Mouse (Mus musculus): ENCODE data around the gene Ccnd2.

The Ccnd2 gene

GRCm38 (mm10) chr6:127152106-127152951 lies at the start of gene Ccnd2:
Gene Ccnd2, minus strand, starts transcription at chr6:127152193.
- peak; percentile 73 for DNase-seq

GRCm38 (mm10) chr6:127196985-127197384 lies 45.0 kb upstream of the Ccnd2 start:
- DNase-seq, result no peak

DNA sequence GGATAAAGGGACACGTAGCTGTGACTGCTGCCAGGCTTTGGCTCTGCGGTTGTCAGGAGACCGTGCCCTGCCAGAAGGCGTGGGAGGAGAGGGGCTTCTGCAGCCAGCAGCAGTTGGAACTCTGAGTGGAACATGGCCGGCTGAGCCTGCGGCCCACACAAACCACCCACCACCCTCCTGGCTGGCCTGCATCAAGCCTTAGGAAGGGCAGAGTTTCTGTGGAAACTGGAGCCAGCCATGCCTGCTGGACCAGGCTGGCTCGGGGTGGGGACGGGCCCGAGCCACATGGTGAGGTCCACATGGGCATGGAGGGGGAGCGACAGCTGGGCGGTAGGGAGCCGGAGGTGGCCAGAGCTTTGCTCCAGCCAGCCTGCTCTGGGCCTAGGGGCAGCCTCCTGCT lies 29.3 kb upstream of the Ccnd2 start:
- no peak for DNase-seq

GRCm38 (mm10) chr6:127179056-127179759 lies 27.2 kb upstream of the Ccnd2 start:
- no peak for DNase-seq

DNA sequence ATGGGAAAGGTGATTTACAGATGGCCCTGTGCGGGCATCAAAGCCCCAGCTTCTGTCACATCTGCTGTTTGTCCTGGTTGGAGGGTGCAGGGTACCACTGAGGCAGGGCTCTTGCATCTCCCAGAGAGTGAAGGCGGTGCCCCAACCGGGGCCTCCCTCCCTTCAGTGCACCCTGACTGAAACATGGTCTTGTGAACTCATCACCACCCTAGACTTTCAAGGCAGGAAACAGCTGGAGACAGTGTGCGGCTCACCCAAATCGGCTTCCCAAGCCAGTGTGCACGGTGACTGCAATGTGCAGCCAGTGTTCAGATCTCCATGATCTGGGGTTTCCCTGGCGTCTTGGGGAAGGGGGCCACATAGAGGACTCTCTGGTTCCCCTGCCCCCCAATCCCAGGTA lies 26.0 kb upstream of the Ccnd2 start:
- no peak for DNase-seq

DNA sequence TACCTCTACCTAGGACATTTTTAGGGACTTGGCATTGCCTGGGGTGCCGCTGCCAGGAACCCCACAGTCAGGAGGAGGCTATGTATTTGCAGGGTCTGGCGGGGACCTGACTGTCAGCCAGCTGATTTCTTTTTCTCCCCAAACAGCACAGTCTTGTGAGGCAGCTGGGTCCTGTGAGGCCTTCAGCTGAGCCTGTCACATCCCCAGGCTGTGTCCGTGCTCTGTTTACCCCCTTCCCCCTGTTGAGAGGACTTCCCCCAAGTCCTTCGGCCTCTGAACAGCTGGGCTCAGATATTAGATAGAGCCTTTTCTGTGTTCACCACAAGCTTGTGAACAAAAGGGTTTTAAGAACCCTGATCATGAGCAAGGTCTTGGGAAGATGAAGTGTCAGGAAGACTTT lies 25.4 kb upstream of the Ccnd2 start:
- no peak for DNase-seq

DNA sequence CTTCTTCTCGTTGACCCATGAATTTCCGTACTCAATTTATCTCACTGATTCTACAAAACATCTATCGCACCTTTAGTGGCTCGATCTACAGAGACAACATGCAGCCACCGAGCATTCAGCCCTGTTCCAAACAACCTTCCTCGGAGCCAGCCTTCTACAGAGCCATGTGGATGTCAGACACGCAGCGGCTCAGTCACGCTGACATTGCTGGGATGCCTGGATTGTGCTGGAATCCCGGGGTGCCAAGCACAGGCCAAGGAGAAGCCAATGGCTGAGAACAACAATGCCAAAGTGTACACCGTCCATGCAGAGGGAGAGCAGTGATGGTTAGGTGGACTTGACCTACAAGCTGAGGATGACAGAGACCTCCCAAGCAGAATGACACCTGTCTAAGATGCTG lies 20.5 kb upstream of the Ccnd2 start:
- DNase-seq, result no peak

DNA sequence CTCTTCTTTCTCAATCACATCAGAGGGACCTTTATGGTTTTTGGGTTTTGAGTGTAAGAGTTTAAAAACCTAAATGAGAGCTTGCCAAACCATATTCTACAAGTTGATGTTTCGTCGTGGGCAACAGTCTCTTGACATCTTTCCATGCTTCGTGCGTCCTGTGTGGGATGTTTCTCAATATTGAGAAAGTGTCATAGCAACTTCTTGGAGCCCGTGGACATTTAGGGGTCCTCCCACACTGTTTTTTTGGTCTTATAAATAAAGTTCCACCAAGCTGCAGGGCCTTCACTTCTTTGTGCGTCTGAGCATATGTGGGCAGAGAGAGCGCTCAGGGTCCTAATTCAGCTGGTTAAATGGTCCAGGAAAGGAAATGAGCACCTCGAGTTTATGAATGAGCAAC lies 18.7 kb upstream of the Ccnd2 start:
- no peak for DNase-seq

DNA sequence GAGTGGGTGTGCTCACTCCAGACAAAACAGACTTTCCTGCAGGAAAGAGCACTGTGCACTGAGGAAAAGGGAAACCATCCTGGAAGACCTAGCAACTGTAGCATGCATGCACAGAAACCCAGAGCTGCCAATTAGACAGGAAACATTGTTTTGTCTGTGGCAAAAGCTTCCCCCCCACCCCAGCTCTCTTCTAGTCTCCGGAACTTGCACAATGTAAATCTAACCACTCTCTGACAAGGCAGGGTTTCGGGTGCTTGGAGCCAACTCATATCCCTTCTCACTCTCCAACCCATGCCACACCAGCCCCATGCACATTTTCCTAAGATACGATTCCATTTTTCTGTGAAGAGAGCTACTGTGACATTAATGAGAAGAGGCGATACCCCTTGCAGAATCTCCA lies 13.7 kb upstream of the Ccnd2 start:
- DNase-seq, result no peak

DNA sequence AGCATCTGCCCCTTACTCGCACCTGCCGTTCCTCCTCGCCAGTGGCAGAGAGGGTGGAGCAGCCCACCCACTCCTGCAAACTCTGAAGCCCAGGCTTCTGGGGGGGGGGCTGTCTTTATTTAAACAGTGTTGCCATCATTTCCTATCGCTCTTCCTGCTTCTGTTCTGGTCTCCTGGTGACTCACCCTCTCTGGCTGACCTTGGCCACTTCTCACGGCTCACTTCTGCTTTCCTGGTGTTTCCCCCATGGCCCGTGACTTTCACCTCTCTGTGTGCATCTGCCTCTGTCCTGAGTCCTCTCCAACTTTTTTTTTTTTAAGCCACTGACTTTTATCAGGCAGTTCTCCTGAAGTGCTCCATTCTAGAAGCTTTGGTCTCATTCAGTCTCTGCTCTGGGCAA lies 10.8 kb upstream of the Ccnd2 start:
- DNase-seq, result peak; percentile 38

DNA sequence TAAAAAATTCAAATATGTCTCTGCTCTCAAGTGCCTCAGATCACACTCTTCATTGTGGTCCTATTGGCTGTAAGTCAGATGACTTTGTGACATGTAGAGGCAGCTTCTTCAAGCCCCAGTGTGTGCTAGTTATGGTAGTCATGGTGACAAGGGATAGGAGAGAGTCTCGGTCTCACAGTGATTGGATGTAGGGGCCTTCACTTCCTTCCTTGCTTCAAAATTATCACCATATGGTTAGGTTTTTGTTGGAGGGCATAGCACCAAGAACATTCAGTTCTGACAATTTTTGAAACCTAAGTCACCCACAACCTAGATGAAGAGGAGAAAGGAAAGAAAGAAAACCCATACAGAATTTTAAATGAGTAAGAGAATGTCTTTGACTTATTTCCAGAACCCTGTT lies 5.3 kb upstream of the Ccnd2 start:
- no peak for DNase-seq

DNA sequence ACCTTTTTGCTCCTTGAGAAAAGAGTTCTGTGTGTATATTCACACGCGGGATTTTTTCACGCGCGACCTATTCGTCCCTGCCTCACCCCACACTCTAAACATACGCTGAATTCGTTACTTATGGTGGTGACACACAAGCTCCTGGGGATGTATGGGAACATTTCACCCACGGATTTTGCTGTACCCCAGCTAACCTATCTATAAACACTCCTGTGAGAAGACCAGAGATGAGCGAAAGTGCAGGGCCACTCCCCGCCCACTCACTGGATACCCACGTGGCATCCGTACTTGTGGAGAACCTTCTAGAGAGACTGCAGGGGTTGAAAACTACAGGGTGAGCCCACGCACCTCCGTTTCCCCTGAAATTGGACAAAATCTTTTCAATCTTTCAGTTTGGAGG lies 3.5 kb upstream of the Ccnd2 start:
- peak; percentile 41 for DNase-seq

DNA sequence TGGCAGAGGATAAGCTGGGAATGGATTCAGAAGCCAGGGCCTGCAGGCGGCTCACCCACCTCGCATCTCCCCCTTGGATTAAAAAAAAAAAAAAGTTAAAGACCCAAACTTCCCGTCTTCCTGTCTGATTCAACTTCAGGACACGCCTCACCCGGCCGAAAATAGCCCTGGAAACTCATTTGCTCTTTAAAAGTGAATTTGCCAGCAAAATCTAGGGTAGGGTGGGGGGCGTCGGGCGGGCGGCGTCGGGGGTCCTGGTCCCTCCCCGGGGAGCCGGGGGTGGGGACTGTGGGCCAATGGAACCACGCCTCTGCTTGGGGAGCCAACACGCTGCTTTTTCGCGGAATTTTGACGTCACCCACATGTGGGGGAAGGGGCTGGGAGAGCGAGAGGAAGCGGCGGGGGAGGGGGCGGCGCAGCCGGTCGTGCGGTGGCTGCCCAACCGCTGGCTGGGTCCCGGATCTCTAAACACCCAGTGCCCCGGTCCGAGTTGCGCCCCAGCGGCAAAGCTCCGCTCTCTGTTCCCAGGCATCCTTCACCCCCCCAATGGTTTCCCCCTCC lies 2.8 kb upstream of the Ccnd2 start:
- peak; percentile 56 for DNase-seq

DNA sequence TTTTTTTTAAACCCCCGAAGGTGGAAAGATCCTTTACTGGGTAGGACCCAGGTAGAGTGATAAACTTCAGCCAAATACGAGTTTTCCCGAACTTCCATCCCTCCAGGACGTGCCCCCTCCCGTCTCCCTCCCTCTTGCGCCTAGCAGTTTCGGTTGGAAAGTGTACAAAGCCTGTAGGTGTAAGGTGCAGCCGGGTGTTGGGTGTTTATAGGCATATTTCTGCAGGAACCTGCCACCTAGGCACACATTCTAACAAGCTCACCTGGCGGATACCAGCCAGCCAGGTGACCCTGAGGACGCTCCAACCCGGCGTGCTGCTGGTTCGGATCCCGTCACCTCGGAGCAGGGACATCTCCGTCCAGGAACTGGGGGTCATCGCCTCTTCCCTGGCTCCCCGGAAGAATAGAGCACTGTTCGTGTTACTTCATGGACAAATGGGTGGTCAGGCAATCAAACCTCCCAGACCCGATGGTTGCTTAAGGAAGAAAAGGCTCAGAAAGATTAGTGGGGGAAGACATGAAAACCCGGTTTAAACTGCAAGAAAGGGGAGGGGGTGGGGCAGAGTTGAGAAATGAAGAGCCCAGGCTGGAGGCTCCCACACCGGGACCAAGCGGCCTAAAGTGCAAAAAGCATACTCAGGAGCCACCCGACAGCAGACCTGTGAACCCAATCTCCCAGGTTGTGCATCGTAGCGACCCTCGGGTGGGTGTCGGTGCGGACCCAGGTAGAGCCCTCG lies 2.1 kb upstream of the Ccnd2 start:
- peak; percentile 11 for DNase-seq

- peak; percentile 49 for DNase-seq
Measured at GRCm38 (mm10) chr6:127153296-127153800, 1.4 kb upstream of the Ccnd2 start.

DNA sequence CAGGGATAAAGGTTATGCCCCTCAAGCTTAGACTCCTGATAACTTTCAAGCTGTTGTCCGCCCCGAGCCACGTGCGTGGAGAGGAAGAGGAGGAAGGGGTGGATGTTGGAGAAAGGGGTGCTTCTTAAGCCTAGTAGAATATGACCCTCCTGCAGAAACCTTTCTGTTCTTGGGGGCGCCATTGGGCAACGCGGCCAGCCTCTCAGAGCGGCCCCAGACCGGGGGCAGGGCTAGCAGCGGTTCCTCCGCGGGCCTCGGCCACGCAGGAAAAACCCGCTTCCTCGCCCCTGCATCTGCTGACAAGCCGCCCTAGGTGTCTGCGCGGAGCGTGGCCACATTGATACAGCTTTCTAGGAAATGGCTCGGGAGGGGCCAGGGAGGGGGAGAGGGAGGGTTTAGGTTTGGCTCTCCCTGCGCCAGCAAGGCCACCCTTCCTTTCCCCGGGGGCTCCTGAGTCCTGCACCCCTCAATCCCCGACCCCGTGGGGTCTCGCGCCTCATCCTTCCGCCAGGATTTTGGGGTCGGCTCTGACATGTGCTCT lies 358 bp downstream of the Ccnd2 start:
- DNase-seq, result peak; percentile 27

DNA sequence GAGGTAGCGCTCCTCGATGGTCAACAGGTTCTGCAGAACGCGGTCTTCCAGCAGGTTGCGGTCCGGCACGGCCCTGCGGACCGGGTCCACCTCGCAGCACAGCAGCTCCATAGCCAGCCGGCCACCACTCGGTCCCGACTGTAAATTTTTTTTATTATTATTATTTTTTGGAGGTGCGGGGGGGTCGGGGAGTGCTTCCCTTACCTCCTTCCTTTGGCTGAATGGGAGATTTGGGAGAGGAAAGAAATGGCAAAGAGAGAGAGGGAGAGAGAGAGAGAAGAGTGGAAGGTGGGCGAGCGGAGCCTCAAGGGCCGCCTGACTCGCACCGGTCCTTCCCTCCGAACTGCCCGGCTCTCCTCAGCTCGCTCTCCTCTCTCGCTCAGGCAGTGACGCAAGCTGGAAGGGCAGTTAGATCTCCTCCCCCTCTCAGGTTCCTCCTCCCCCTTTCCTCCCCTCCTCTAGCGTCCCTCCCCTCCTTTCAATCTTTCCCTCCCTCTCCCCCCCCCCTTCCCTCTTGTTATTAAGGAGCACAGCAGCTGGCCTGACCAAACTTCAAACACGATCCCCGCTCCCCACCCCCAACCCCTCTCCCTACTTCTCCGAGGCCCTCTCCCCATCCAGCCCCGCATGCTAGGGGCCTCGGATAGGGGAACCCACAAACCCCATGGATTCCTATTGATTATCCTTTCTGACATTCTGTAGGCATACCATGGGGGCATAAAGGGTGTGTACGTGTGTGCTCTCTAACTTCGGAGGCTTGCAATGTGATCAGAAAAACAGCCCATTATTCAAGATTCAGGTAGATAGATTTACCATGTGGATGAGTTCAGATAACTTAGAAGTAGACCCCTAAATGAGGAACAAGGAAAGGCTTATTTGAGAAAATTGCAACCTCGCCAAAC lies 1.1 kb downstream of the Ccnd2 start:
- DNase-seq, result peak; percentile 62

DNA sequence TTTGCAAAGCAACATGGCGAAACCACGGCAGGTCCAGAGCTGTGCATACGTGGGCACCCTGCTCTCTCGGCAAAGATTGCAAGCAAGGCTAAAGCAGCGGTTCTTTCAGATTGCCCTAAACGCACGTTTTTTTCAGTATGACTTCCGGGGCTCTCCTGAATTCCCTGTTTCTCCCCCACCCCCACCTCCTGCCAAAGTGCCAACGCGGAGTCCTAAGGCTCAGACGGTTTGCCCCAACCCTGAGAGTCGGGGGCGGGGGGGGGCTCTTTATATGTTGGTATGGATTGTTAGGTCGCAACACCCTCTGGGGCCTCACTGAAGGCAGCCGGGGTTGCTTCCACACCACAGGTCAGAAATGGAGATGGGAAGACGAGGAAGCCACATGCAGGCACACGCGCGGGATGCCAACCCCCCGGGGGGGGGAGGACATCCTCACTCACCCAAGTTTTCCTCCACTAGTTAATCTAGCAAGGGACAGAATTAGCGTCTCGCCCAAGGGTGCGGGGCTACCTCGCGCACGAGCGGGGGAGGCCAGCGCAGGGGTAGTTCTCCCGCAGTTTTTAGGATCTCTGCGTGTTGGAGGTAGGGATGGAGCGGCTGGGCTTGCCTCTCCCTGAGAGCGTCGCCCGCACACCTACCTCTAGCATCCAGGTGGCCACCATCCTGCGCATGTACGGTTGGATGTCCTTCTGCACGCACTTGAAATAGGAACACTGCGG lies 1.9 kb downstream of the Ccnd2 start:
- DNase-seq, result peak; percentile 21

DNA sequence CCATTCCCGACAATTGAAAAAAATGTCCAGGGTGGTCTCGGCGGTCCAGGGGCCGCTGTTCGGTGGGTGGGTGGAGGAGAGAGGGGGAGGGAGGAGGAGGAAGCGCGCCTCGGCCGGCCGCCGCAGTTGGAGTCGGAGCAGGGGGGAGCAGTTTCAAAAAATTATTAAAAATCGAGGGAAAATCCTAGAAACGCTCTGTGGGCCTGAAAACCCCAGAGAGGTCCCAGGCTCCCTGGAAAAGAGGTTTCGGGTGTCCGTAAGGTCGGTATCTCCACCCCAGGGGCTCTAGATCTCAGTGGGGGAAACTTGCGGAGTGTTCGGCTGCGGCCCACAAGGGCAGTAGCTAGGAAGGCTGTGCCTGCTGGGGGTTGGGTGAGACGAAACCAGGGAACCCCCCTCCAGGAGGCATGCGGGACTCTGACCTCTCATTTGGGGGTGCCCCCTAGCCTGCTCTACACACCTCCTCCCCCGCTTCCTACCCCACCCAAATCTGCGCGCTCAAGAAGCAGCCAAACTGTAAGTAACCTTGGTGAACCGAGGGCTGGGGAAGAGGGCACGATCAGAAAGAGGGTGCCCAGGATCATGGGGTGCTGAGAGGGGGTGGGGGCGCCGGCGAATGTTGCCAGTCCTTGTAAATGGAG lies 2.6 kb downstream of the Ccnd2 start:
- peak; percentile 16 for DNase-seq

GRCm38 (mm10) chr6:127148526-127149302 lies 3.3 kb downstream of the Ccnd2 start:
- no peak for DNase-seq
